Mouse (Mus musculus): ENCODE results near the gene Hdac11.

- no peak for TF ChIP-seq POLR2A (IDR thresholded peaks at IDR 0.05; ENCODE audit: borderline replicate concordance, extremely low read depth, low read depth, low read length)
- no peak for TF ChIP-seq CTCF (IDR thresholded peaks at IDR 0.05; ENCODE audit: insufficient read depth, low read length)
Measured at GRCm38 (mm10) chr6:91191465-91191864, 35.0 kb downstream of the Hdac11 start.
